Mouse (Mus musculus) erythroblast, adult 5-6 weeks (primary cell): ENCODE results near the gene Ldlrad2. TPM values are rescaled to one million over a fixed set of nuclear protein-coding genes. Genes with fewer than 3 reads are reported as not detected.

ENCODE experiments used
- ATAC-seq: replicated peaks from 2 replicates; pipeline ENCODE4 v1.8.0; 2016; ENCODE audit warnings: moderate number of reproducible peaks, mild to moderate bottlenecking, moderate TSS enrichment, inconsistent platforms; ENCODE audit not compliant: poor library complexity, low FRiP score, severe bottlenecking
- total RNA-seq, 2 experiments: library from RNA; stranded (forward) in 1 of 2; stranded (reverse) in 1 of 2; fragments of 150-400 nt in 1 of 2; fragments of 200-764, 138-1000 nt in 1 of 2; gene quantifications; 2 replicates each; pipeline versions ENCODE4 v1.2.3 to v1.2.4; 2015 to 2017; ENCODE audit warnings: low replicate concordance in 2 of 2

Gene Ldlrad2
- total RNA-seq, 2 experiments from 2014 or later: not detected

- ATAC-seq: no peak
Measured at GRCm38 (mm10) chr4:137569873-137570272, 4.5 kb downstream of the Ldlrad2 start.

DNA sequence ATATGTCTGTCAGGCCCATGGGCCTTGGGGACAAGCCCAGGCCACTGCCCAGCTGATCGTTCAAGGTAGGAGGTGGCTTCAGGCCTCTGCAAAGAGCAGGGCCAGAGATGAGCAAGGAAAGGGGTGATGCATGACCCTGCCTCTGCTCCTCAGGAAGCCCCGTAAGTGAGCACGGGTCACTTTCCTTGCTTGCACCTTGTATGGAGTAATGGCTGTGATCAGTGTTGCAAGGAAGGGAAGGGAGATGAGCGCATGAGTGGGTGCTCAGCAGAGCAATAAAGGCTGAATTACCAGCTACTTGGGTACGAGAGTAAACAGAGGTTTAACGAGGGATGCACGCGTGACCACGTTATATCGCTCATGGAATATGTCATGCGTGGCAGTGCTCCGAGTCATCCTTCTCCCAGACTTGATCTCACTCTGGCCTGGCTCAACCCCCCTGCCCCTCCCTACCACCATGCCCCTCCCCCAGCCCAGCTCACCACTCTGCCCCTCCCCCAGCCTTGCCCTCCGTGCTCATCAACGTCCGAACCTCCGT is 17.6 kb downstream of the Ldlrad2 start:
- no peak for ATAC-seq

DNA sequence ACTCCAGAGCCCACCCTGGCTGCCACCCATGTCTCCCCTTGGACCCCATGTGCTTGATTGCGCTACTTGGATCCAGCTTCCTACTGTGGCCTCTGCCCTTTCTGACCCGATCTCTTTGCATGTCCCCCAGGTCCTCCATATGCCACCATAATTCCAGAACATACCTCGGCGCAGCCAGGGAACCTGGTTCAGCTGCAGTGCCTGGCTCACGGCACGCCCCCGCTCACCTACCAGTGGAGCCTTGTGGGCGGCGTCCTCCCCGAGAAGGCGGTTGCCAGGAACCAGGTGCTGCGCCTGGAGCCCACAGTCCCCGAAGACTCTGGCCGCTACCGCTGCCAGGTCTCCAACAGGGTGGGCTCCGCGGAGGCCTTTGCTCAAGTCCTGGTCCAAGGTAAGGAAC is 20.9 kb downstream of the Ldlrad2 start:
- no peak for ATAC-seq

GRCm38 (mm10) chr4:137546003-137546525 is 28.3 kb downstream of the Ldlrad2 start:
- ATAC-seq: no peak

DNA sequence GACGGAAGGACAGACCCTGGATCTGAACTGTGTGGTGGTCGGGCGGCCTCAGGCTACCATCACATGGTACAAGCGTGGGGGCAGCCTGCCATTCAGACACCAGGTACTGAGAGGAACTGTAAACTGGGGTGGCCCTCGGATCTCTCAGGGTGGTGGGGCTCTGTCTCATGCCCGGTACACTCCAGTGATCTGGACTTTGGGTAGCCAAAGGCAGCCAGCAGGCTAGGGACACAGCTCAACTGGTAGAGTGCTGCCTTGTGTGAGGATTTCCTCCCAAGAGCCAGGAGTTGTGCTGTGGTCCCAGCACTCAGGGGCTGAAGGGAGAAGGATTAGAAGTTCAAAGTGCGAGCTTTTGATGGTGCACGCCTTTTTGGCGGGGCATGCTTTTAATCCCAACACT is 28.8 kb downstream of the Ldlrad2 start:
- no peak for ATAC-seq

- no peak for ATAC-seq
Measured at GRCm38 (mm10) chr4:137542968-137543367, 31.4 kb downstream of the Ldlrad2 start.

DNA sequence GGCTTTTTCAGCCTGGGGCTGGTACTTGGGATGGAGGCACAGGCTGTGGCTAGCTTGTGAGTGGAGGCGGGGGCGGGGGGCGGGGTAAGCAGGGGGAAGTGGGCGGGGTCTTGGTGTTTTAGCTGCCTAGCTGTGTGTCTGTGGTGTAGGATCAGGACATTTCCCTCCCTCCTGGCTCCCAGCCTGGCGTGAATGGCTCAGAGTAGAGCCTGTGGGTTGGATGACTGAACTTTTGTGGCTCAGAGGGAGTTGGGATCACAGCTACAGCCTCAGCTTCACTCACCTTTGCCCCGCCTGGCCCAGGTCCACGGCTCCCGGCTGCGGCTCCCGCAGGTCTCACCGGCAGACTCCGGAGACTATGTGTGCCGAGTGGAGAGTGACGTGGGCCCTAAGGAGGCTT is 34.0 kb downstream of the Ldlrad2 start:
- ATAC-seq: no peak

DNA sequence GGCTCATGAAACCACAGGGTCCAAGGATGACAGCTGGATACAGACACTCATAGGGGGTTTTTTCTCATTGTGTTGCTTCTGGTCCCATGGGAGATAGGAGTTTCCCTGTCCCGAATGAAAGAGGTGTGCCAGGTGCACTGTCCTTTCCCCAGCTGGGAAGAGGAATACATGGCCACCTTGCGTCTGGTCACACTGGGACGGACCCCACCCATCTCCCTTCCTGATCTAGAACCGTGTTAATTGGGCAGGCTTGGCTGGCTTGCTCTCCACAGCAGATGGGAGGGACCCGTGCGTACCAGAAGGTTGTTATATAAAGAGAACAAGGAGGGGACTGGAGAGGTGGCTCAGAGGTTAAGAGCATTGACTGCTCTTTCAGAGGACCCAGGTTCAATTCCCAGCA is 46.5 kb downstream of the Ldlrad2 start:
- ATAC-seq: no peak

DNA sequence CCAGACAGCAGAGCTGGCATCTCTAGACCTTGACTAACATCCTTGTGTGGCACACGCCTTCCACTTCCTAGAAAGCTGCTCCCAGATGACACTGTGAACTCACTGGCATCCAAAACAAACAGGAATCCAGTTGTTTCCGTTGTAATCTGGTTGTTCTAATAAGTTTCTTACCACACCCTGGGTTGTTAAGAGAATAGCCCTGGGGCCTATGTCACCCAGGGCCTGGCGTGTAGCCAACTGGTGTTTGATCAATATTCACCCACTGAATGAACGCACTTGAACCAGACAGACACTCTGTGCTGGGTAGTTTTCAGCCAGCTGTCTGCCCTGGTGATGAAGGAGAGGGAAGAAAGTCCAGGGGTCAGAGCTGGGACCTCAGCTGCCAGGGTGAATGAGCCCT is 47.0 kb downstream of the Ldlrad2 start:
- no peak for ATAC-seq

GRCm38 (mm10) chr4:137525426-137525825 is 48.9 kb downstream of the Ldlrad2 start:
- no peak for ATAC-seq

Other genes starting within 250 kb of the Ldlrad2 start
- gene Cdc42, start 216.8 kb downstream of the Ldlrad2 start, total RNA-seq (2015; ENCODE audit: low replicate concordance): 236 and 252 TPM in 2 replicates
- gene Cdc42, start 216.8 kb downstream of the Ldlrad2 start, total RNA-seq (2017; ENCODE audit: low replicate concordance): 105 and 186 TPM in 2 replicates
- not detected in 2 replicates for gene Cela3a, start 164.8 kb downstream of the Ldlrad2 start, total RNA-seq (2015; ENCODE audit: low replicate concordance)
- gene Cela3a, start 164.8 kb downstream of the Ldlrad2 start, total RNA-seq (2017; ENCODE audit: low replicate concordance): not detected in 2 replicates
- gene Cela3b, start 144.0 kb downstream of the Ldlrad2 start, total RNA-seq (2015; ENCODE audit: low replicate concordance): not detected in 2 replicates
- gene Cela3b, start 144.0 kb downstream of the Ldlrad2 start, total RNA-seq (2017; ENCODE audit: low replicate concordance): not detected in 2 replicates
- not detected in 2 replicates for gene 1700013G24Rik, start 121.3 kb downstream of the Ldlrad2 start, total RNA-seq (2015; ENCODE audit: low replicate concordance)
- gene 1700013G24Rik, start 121.3 kb downstream of the Ldlrad2 start, total RNA-seq (2017; ENCODE audit: low replicate concordance): not detected in 2 replicates
- not detected in 2 replicates for gene Hspg2, start 105.8 kb downstream of the Ldlrad2 start, total RNA-seq (2015; ENCODE audit: low replicate concordance)
- gene Hspg2, start 105.8 kb downstream of the Ldlrad2 start, total RNA-seq (2017; ENCODE audit: low replicate concordance): not detected in 2 replicates
- gene Usp48, start 19.2 kb upstream of the Ldlrad2 start, total RNA-seq (2015; ENCODE audit: low replicate concordance): 37.6 and 43.4 TPM in 2 replicates
- 46.5 and 54.8 TPM in 2 replicates for gene Usp48, start 19.2 kb upstream of the Ldlrad2 start, total RNA-seq (2017; ENCODE audit: low replicate concordance)
- not detected in 2 replicates for gene Rap1gap, start 90.2 kb upstream of the Ldlrad2 start, total RNA-seq (2015; ENCODE audit: low replicate concordance)
- not detected in 2 replicates for gene Rap1gap, start 90.2 kb upstream of the Ldlrad2 start, total RNA-seq (2017; ENCODE audit: low replicate concordance)
- not detected in 2 replicates for gene Alpl, start 221.8 kb upstream of the Ldlrad2 start, total RNA-seq (2015; ENCODE audit: low replicate concordance)
- gene Alpl, start 221.8 kb upstream of the Ldlrad2 start, total RNA-seq (2017; ENCODE audit: low replicate concordance): 0.42 and 0.85 TPM in 2 replicates